Mouse (Mus musculus) ES-Bruce4 (cell line): ENCODE measurements around the gene Ikbkg.

Source experiments
- CTCF ChIP-seq: IDR thresholded peaks from one replicate; pipeline ENCODE4 v1.8.1; 2011; ENCODE audit warnings: low read depth, low read length
- EP300 ChIP-seq: IDR thresholded peaks from 2 replicates; pipeline ENCODE4 v1.6.1; 2011; ENCODE audit warnings: low read depth, low read length; ENCODE audit not compliant: insufficient read depth
- POLR2A ChIP-seq: IDR thresholded peaks from one replicate; pipeline ENCODE4 v1.8.1; 2011; ENCODE audit warnings: low read length; ENCODE audit not compliant: insufficient read depth

- TF ChIP-seq EP300 (no peak), CTCF (no peak), POLR2A (peak; percentile 70)
Observed at GRCm38 (mm10) chrX:74372888-74373549, 20.1 kb upstream of the Ikbkg start, which contains the start of the genes Ubl4a and Slc10a3.
